Mouse (Mus musculus): ENCODE measurements at regions not wholly inside any gene's neighbourhood (a gene's known extent, or its start where the extent isn't known, plus 50 kb on each side); places are given as distances from the start of the nearest gene placed in this dataset.

- no peaks in the 10 kb centered on the region for H3K4me1 ChIP-seq (ENCODE audit: control insufficient read depth in 1 of 2, insufficient read depth in 2 of 2, low read length in 2 of 2)
- H3K36me3 ChIP-seq (ENCODE audit: control insufficient read depth in 1 of 2, insufficient read depth in 2 of 2, low read length in 2 of 2), result no peaks in the 10 kb centered on the region
- no peak for TF ChIP-seq TAL1 (IDR thresholded peaks at IDR 0.05; ENCODE audit: low read length)
- TF ChIP-seq POLR2AphosphoS5 (IDR thresholded peaks at IDR 0.05; ENCODE audit: borderline replicate concordance, low read depth, low read length), result no peak
- TF ChIP-seq SMC3 (IDR thresholded peaks at IDR 0.05; ENCODE audit: low read depth, low read length), result no peak
- no peak for TF ChIP-seq MXI1 (IDR thresholded peaks at IDR 0.05; ENCODE audit: low read depth, low read length)
- no peak for TF ChIP-seq POLR2AphosphoS2 (IDR thresholded peaks at IDR 0.05; ENCODE audit: low read length)
- no peak for TF ChIP-seq MYC (IDR thresholded peaks at IDR 0.05; ENCODE audit: low read depth, low read length)
- TF ChIP-seq KAT2A (conservative IDR thresholded peaks at IDR 0.05; ENCODE audit: low read depth, low read length), result no peak
- TF ChIP-seq ZMIZ1 (IDR thresholded peaks at IDR 0.05; ENCODE audit: low read depth, low read length), result no peak
- TF ChIP-seq E2F4 (IDR thresholded peaks at IDR 0.05; ENCODE audit: borderline replicate concordance, low read depth, low read length), result no peak
- TF ChIP-seq ETS1 (IDR thresholded peaks at IDR 0.05; ENCODE audit: low read depth, low read length), result no peak
- no peak for TF ChIP-seq CHD2 (IDR thresholded peaks at IDR 0.05; ENCODE audit: low read length)
- no peak for TF ChIP-seq CTCF (IDR thresholded peaks at IDR 0.05 in 2 of 3, conservative IDR thresholded peaks at IDR 0.05 in 1 of 3; ENCODE audit: control insufficient read depth in 1 of 3, insufficient read depth in 1 of 3, low read depth in 2 of 3, low read length in 3 of 3, poor library complexity in 1 of 3, severe bottlenecking in 1 of 3)
- no peak for TF ChIP-seq MYB (IDR thresholded peaks at IDR 0.05; ENCODE audit: low read depth, low read length)
- no peak for TF ChIP-seq HCFC1 (IDR thresholded peaks at IDR 0.05; ENCODE audit: low read depth, low read length)
- no peak for TF ChIP-seq TBP (IDR thresholded peaks at IDR 0.05; ENCODE audit: low read depth, low read length)
- no peak for TF ChIP-seq MAX (IDR thresholded peaks at IDR 0.05; ENCODE audit: low read length)
- TF ChIP-seq USF2 (IDR thresholded peaks at IDR 0.05; ENCODE audit: borderline replicate concordance in 1 of 2, insufficient read depth in 1 of 2, low read depth in 1 of 2, low read length in 2 of 2), result no peak
- no peak for TF ChIP-seq POLR2A (IDR thresholded peaks at IDR 0.05; ENCODE audit: control insufficient read depth in 1 of 2, insufficient read depth in 1 of 2, low read depth in 1 of 2, low read length in 2 of 2, poor library complexity in 1 of 2)
- TF ChIP-seq MAFK (IDR thresholded peaks at IDR 0.05; ENCODE audit: borderline replicate concordance, low read depth, low read length), result no peak
- no peak for TF ChIP-seq EP300 (IDR thresholded peaks at IDR 0.05; ENCODE audit: low read depth in 1 of 2, low read length in 2 of 2)
- H3K27ac ChIP-seq (ENCODE audit: control insufficient read depth, low read depth, low read length), result no peak overlapping the region
- H3K79me2 ChIP-seq (ENCODE audit: control insufficient read depth, insufficient read depth, low read length, poor library complexity), result no peaks in the 10 kb centered on the region
- no peak overlapping the region for H3K4me3 ChIP-seq (ENCODE audit: control insufficient read depth in 1 of 2, insufficient read depth in 1 of 2, low read depth in 2 of 2, low read length in 2 of 2)
- H3K27me3 ChIP-seq (ENCODE audit: control insufficient read depth in 1 of 2, insufficient read depth in 2 of 2, low read length in 2 of 2), result no peaks in the 10 kb centered on the region
- no peak overlapping the region for H3K9ac ChIP-seq (ENCODE audit: control insufficient read depth, low read depth, low read length, poor library complexity, severe bottlenecking)
- H3K9me3 ChIP-seq (replicated peaks; ENCODE audit: insufficient read depth, low read length), result no peaks in the 10 kb centered on the region
- DNase-seq (ENCODE audit: low read depth, low spot score), result no peak
These were observed 791.7 kb upstream of the Zeb2 start for GRCm38 (mm10) chr2:45908871-45909270.

- Histone ChIP-seq H3K27ac (ENCODE audit: control insufficient read depth, low read depth, low read length) (no peak overlapping the region), H3K36me3 (ENCODE audit: control insufficient read depth in 1 of 2, insufficient read depth in 2 of 2, low read length in 2 of 2) (no peaks in the 10 kb centered on the region), H3K27me3 (ENCODE audit: control insufficient read depth in 1 of 2, insufficient read depth in 2 of 2, low read length in 2 of 2) (no peaks in the 10 kb centered on the region), H3K4me1 (ENCODE audit: control insufficient read depth in 1 of 2, insufficient read depth in 2 of 2, low read length in 2 of 2) (no peaks in the 10 kb centered on the region), H3K79me2 (ENCODE audit: control insufficient read depth, insufficient read depth, low read length, poor library complexity) (no peaks in the 10 kb centered on the region), H3K9ac (ENCODE audit: control insufficient read depth, low read depth, low read length, poor library complexity, severe bottlenecking) (no peak overlapping the region), H3K4me3 (ENCODE audit: control insufficient read depth in 1 of 2, insufficient read depth in 1 of 2, low read depth in 2 of 2, low read length in 2 of 2) (no peak overlapping the region), H3K9me3 (replicated peaks; ENCODE audit: insufficient read depth, low read length) (no peaks in the 10 kb centered on the region)
- TF ChIP-seq POLR2AphosphoS2 (IDR thresholded peaks at IDR 0.05; ENCODE audit: low read length) (no peak), ZNF384 (IDR thresholded peaks at IDR 0.05; ENCODE audit: low read depth, low read length) (no peak), ZC3H11A (IDR thresholded peaks at IDR 0.05; ENCODE audit: low read depth, low read length) (no peak), RCOR1 (IDR thresholded peaks at IDR 0.05; ENCODE audit: low read depth, low read length) (no peak), NRF1 (IDR thresholded peaks at IDR 0.05; ENCODE audit: insufficient read depth, low read depth, low read length, poor library complexity, severe bottlenecking) (no peak), TAL1 (IDR thresholded peaks at IDR 0.05; ENCODE audit: low read length) (no peak), CHD2 (IDR thresholded peaks at IDR 0.05; ENCODE audit: low read length) (no peak), TCF12 (IDR thresholded peaks at IDR 0.05; ENCODE audit: low read depth, low read length) (no peak), CHD1 (IDR thresholded peaks at IDR 0.05; ENCODE audit: low read depth, low read length) (no peak)
- DNase-seq (ENCODE audit: low read depth, low spot score), result no peak
These were observed 787.5 kb upstream of the Zeb2 start for GRCm38 (mm10) chr2:45904623-45905235.
